Mouse (Mus musculus) bone marrow, adult 2 months (tissue): Measurements from ENCODE around the gene Rgs9.

Experiments
- CTCF ChIP-seq: fragments of 200-500 bp; IDR thresholded peaks from 2 replicates; pipeline ENCODE4 v1.5.1; 2011; ENCODE audit warnings: low read length, control low read depth; ENCODE audit not compliant: control insufficient read depth, insufficient read depth
- POLR2A ChIP-seq: fragments of 200-500 bp; IDR thresholded peaks from 2 replicates; pipeline ENCODE4 v1.6.1; 2011; ENCODE audit warnings: low read depth, mild to moderate bottlenecking, control low read depth, low read length, borderline replicate concordance; ENCODE audit not compliant: control insufficient read depth

- TF ChIP-seq POLR2A (no peak; the same call in 1 of the 2 replicates), CTCF (peak; percentile 71; the same call in 1 of the 2 replicates)
Observed at GRCm38 (mm10) chr11:109297710-109298375, at the start of gene Rgs9.
